Mouse (Mus musculus) C2C12 (cell line): ENCODE results near the gene Prss33.

Experiments
- CTCF ChIP-seq: IDR thresholded peaks from one replicate; pipeline ENCODE4 v1.5.1; 2011; ENCODE audit not compliant: control insufficient read depth, insufficient read depth, insufficient read length
- MAX ChIP-seq: IDR thresholded peaks from one replicate; pipeline ENCODE4 v1.6.1; 2011; ENCODE audit warnings: mild to moderate bottlenecking, control low read depth
- MYOD1 ChIP-seq: IDR thresholded peaks from one replicate; pipeline ENCODE4 v1.6.1; 2011; ENCODE audit warnings: low read depth; ENCODE audit not compliant: control insufficient read depth, insufficient read length

GRCm38 (mm10) chr17:23790269-23791078 lies 45.4 kb downstream of the Prss33 start, which contains the start of gene Srrm2:
- no peak for TF ChIP-seq CTCF
- no peak for TF ChIP-seq MAX
- no peak for TF ChIP-seq MYOD1
